Mouse (Mus musculus): Measurements from ENCODE around the gene 4930579F01Rik. TPM values are rescaled to one million over a fixed set of nuclear protein-coding genes. Genes with fewer than 3 reads are reported as not detected.

The 4930579F01Rik gene
- total and polyA plus RNA-seq, 3 experiments = not detected

DNA sequence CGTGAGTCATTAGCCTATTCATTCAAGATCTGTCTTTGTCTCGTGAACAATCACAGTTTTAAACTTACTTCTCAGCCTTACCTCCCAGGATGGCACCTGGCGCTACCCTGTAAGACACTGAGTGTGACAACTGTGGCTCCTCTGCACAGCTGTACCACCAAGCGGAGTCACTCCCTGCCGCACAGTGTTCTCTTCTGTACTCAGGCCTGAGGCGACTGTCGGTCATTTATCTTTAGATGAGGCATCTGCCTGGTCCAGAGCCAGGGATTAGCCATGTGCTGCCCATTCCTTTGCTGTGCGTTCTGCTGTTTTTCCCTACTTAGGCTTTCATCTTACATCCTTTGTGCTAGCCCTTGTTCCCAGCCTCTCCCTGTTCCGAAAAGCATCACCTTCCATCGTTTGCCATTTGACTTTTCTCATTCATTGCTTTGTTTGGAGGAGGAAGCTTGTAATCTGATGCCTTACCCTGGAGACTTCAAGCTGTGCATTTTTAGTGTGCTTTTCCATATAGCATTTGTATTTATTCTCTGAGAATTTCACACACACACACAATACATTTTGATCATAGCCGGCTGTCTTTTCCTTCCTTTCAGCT, 21.9 kb upstream of the 4930579F01Rik start:
- DNase-seq (ENCODE audit: extremely low read depth) = no peak
- Histone ChIP-seq H3K79me2 (replicated peaks; ENCODE audit: control insufficient read depth, extremely low read depth, insufficient read depth, poor library complexity, severe bottlenecking) (no peaks in the 10 kb centered on the region), H3K9ac (ENCODE audit: insufficient read depth, low read depth) (no peak overlapping the region), H3K36me3 (replicated peaks in 1 of 2; ENCODE audit: control insufficient read depth in 1 of 2, insufficient read depth in 1 of 2, low read length in 1 of 2) (no peaks in the 10 kb centered on the region), H3K9me3 (replicated peaks; ENCODE audit: low read length) (peaks cover 5% of the 10 kb centered on the region), H3K4me3 (replicated peaks in 1 of 3; ENCODE audit: low read depth in 2 of 3, low read length in 2 of 3, poor library complexity in 1 of 3) (no peak overlapping the region), H3K27ac (ENCODE audit: insufficient read depth, low read depth) (no peak overlapping the region), H3K4me2 (ENCODE audit: insufficient read depth, low read depth, poor library complexity, severe bottlenecking) (no peak overlapping the region), H3K27me3 (replicated peaks) (no peaks in the 10 kb centered on the region), H3K4me1 (ENCODE audit: control insufficient read depth in 1 of 2, insufficient read depth in 2 of 2) (peaks cover 0 to 6% of the 10 kb centered on the region in 2 experiments; a peak in 2 of 4 replicates)
- no peak for TF ChIP-seq ETS1 (conservative IDR thresholded peaks at IDR 0.05; ENCODE audit: low read depth, low read length)
- TF ChIP-seq CHD1 (IDR thresholded peaks at IDR 0.05; ENCODE audit: low read depth, low read length) = no peak
- no peak for TF ChIP-seq ZNF384 (IDR thresholded peaks at IDR 0.05; ENCODE audit: low read depth, low read length)
- TF ChIP-seq ZKSCAN1 (IDR thresholded peaks at IDR 0.05; ENCODE audit: borderline replicate concordance, low read depth, low read length) = no peak
- no peak for TF ChIP-seq BHLHE40 (IDR thresholded peaks at IDR 0.05; ENCODE audit: low read depth, low read length)
- in situ Hi-C loops (cut with MboI; ENCODE audit: low pct_ligation_motif_present, low pct_unique_long_range_greater_than_20kb, low sequenced_read_pairs) (no loop called here), dilution Hi-C loops (cut with MboI; ENCODE audit: extremely low pct_ligation_motif_present, extremely low pct_unique_long_range_greater_than_20kb, low sequenced_read_pairs) (no loop called here)

DNA sequence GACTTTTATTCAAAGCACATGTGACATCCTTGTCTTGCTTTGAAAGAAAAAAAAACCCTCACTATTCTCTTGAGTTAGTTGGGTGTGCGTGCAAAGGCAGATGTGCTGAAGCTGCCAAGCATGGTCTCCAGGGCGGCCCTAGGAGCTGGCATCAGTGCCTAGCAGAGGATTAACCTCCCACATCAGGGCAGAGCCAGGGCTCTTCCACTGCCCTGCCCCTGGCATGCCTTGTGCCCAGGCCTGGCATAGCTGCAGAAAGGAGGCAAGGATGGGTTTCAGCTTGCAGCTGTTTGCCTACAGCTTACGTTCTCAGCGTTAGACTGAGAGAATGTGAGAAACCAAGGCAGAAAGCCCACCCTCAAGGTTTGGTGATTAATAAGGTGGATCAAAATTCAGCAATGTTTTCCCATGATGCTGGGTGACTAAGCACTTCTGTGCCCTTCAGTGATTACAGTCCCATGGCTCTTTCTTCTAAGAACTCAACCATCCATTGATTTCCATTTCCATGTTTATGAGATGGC, 18.9 kb upstream of the 4930579F01Rik start:
- Histone ChIP-seq H3K4me3 (replicated peaks in 1 of 3; ENCODE audit: low read depth in 2 of 3, low read length in 2 of 3, poor library complexity in 1 of 3) (no peak overlapping the region), H3K9ac (ENCODE audit: insufficient read depth, low read depth) (no peak overlapping the region), H3K79me2 (replicated peaks; ENCODE audit: control insufficient read depth, extremely low read depth, insufficient read depth, poor library complexity, severe bottlenecking) (no peaks in the 10 kb centered on the region), H3K9me3 (replicated peaks; ENCODE audit: low read length) (peaks cover 5% of the 10 kb centered on the region), H3K36me3 (replicated peaks in 1 of 2; ENCODE audit: control insufficient read depth in 1 of 2, insufficient read depth in 1 of 2, low read length in 1 of 2) (no peaks in the 10 kb centered on the region), H3K27ac (ENCODE audit: insufficient read depth, low read depth) (no peak overlapping the region), H3K27me3 (replicated peaks) (no peaks in the 10 kb centered on the region), H3K4me1 (ENCODE audit: control insufficient read depth in 1 of 2, insufficient read depth in 2 of 2) (peaks cover 0 to 10% of the 10 kb centered on the region in 2 experiments; a peak in 2 of 4 replicates), H3K4me2 (ENCODE audit: insufficient read depth, low read depth, poor library complexity, severe bottlenecking) (no peak overlapping the region)
- in situ Hi-C loops (cut with MboI; ENCODE audit: low pct_ligation_motif_present, low pct_unique_long_range_greater_than_20kb, low sequenced_read_pairs) = no loop called here
- TF ChIP-seq JUN (IDR thresholded peaks at IDR 0.05; ENCODE audit: insufficient read depth, low read depth, low read length) (no peak), EP300 (IDR thresholded peaks at IDR 0.05; ENCODE audit: low read length) (no peak), MEF2A (IDR thresholded peaks at IDR 0.05; ENCODE audit: borderline replicate concordance, low read depth, low read length) (no peak), MAFK (IDR thresholded peaks at IDR 0.05; ENCODE audit: insufficient replicate concordance, low read length) (no peak), MXI1 (IDR thresholded peaks at IDR 0.05; ENCODE audit: low read depth, low read length) (no peak), MAX (IDR thresholded peaks at IDR 0.05; ENCODE audit: low read length) (no peak), TCF12 (IDR thresholded peaks at IDR 0.05; ENCODE audit: low read depth, low read length) (no peak), MYC (IDR thresholded peaks at IDR 0.05; ENCODE audit: low read depth, low read length) (no peak), ZC3H11A (IDR thresholded peaks at IDR 0.05; ENCODE audit: low read depth, low read length) (no peak), IRF4 (IDR thresholded peaks at IDR 0.05; ENCODE audit: low read depth, low read length) (no peak)
- dilution Hi-C loops (cut with MboI; ENCODE audit: extremely low pct_ligation_motif_present, extremely low pct_unique_long_range_greater_than_20kb, low sequenced_read_pairs) = no loop called here
- DNase-seq (ENCODE audit: extremely low read depth) = no peak
